Mouse (Mus musculus): Measurements from ENCODE around the gene Dnmt3a.

DNA sequence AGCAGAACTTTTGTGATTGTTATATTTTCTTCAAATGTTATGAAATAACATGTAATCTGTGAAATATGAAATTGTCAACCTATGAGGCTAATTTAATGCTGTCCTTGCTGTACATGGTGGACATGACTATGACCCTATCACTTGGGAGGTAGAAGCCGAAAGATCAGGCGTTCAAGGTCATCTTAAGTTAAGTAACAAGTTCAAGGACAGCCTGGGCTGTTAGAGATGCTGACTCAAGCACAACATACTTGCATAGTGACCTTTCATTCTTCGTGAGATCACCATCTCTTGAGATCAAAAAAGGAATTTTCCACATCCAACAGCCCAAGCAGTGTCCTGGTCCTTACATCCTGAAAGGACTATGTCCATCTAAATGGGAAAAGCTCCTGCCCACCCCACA is 49.6 kb upstream of the Dnmt3a start:
- TF ChIP-seq CTCF (IDR thresholded peaks at IDR 0.05; ENCODE audit: insufficient read depth, low read length) (no peak), POLR2A (IDR thresholded peaks at IDR 0.05; ENCODE audit: borderline replicate concordance, extremely low read depth, low read depth, low read length) (no peak)

Measured in lung, adult 2 months (tissue).